Mouse (Mus musculus) spleen, postnatal 4 days (tissue): Measurements from ENCODE around the gene Crat.

Experiments
- DNase-seq, 2 experiments: peaks; one replicate each; pipeline ENCODE4 v3.0.0; 2022; ENCODE audit warnings: low spot score in 2 of 2

Crat gene

DNA sequence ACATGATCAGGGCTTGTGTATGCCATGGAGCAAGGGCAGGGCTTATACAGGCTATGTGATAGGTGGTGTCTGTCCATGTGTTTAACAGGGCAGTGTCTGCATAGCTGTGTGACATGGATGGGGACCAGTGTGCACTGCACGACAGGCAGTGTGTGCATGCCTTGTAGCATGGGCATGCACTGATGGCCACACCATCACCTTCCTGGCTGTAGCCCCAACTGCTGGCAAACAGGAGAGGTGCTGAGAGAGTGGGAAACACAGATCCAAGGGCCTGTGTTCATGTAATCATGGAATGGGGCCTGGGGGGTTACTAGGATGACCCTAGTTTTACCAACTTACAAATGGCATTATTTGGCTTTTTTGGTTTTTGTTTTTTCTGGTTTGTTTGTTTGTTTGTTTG, 11.7 kb downstream of the Crat start:
- no peak for DNase-seq

DNA sequence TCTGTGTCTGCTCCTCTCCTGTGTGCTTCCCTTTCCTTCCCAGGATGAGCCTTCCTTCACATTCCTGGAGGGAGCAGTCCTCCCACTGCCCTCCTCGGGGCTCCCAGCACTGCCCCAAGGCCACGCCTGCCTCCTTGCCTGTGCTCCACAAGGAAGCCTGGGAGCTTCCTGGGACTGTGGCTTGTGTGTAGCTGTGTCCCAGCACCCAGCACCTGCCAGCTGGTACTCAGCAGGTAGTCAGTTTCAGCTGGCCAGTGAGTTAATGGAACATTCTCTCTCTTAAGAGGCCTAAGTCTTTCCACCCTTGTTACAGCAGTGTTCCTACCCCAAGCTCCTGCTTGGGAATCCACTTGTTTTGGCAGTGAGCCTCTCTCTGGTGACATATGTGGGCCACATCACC, 12.8 kb downstream of the Crat start:
- no peak for DNase-seq

DNA sequence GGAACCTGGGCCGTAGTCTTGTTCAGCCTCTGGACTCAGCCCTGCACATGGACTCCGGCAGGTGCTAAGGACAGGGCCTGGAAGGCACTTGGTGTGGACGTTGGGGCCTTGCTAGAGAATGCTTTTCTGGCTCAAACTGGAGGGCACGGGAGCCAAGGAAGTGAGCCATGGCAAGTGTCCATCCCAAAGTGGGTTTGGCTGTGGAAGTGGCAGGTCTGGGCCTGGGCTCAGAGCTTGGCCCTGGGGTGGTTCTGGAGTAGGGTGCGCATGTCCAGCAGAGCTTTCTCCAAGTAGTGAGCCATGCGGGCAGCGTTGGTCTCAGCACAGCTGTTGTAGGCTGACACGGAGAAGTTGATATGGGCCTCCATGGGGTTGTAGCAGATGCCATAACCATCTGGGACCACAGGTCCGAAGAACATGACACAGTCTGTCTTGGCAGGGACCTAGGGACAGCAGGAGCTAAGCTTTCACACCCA, 13.2 kb downstream of the Crat start:
- no peak for DNase-seq

DNA sequence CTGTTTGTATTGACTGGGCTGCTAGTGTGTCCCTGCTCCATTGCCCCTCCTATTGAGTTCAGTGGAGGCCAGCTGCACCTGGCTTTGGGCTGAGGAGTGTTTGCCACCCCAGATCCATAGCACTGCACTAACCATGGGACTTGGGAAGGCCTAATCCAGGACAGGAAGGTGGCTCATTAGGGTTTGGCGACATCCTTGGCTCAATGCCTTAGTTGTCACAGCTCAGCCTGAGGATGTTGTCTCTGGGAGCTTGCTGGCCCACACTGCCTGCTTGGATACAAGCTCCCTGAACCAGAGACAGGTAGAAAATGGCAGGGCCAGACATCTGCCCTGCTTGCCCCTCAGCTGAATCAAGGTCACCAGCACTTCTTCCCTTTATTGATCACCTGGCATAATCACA, 14.0 kb downstream of the Crat start:
- DNase-seq: no peak

DNA sequence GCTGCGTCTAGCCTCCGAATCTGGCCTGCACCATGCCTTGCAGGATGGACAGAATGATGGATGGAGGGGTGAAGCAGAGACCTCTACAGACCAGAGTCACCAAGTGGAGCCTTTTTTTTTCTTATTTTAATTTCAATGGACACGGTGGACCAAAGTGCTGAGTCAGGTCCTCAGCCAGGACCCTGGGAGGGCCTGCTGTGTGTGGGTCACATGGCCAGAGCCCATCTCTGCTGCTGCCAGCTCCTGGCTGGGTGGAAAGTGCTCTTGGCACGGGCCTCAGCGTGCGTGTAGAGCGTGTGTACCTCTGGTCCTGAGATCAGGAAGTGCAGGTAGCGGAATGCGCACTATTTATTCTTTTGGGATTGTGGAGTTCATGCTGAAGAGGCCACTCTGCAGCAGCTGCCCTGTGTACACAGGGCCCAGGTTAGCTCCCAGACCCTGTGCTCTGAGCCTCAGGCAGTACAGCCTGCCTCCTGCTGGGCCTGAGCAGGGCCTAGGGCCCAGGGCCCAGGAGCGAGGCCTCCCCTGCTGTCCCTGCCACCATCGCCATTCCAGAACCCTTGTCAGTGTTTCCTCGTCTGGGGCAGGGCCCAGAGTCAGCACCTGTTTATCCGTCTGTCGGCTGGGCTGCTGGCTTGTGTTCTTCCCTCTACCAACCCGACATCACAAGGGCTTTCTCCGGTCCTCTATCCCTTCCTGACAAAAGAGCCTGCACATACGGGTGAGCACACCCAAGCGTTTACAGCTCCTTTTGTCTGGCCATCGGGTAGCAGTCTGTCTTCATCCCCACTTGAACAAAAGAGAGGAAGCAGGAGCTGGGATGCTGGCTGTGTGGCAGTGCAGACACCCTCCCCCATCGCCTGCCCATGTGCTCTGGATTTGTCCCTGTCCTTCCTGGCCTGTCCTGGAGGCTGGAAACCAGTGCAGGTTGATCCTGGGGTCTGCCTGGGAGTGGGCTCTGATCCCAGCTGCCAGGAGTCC, 16.1 kb downstream of the Crat start:
- no peak for DNase-seq

DNA sequence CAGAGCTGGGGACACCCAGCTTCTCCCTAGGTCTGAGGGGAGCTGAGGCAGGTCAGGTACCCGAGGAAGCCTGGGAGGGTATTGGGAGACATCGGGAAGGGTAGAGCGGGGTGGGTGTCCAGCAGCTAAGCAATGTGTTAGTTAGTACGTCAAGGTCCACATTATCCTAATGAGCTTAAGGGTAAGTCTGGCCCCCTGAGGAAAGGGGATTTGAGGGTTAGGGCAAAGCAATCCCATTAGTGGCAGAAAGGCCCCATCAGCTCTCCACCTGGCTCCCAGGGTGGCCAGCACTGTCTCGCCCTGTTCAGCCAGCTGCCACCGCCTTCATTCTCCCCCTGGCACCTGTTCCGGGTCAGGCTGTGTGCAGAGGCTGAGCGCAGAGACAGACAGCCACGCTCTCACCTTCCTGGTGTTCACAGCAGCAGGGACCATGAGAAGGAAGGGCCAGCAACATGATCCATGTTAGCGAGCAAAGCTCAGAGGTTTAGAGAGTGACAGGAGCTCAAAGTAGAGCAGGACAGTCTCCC, 17.6 kb downstream of the Crat start:
- no peak for DNase-seq

DNA sequence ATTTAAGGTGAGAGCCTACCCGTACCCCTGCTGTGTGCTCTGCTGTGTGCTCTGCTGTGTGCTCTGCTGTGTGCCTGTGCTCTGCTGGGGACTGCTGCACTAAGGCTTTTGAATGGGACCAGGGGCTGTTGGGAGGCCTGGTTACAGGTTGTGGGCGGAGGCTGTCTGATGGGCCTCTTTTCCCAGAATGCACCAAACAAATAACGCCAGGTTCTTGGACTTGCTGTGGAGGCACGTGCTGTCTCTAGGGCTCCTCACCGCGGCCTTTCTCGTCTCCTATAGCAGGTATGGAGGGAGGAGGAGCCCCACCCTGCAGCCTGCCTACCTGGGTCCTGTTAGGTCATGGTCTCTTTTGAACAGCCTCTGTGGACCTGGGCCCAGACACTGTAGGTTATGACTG, 19.4 kb downstream of the Crat start:
- DNase-seq: no peak

DNA sequence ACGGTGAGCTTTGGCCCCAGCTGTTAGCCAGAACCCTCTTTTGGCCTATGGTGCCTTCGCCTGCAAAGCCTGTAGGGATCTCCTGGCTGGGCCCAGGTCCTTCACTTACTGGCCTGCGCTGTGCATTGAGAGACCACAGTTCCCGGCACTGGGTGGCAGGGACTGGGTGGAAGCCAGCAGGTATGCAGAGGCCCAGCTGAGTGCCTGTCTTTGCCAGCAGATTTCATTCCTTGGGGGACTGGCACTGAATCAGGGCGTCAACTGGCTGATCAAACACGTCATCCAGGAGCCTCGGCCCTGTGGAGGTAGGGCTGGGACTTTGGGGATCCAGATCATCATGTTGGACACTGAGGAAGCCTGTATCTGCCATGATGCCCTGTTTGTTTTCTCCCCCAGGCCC, 19.9 kb downstream of the Crat start:
- no peak for DNase-seq

DNA sequence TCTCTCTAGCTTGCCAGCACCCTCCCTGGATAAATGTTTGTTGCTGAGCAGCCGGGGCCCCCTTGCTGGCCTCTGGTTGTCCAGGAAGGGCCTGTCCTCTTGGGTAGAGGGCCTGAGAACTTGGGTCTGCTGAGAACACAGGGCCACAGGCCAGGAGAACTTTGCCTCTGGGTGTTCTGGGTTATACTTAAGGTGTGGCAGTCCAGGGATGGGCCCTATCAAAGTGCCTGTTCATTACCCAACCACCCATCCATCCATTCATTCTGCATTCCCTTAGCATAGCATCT, 22.3 kb downstream of the Crat start:
- no peak for DNase-seq

DNA sequence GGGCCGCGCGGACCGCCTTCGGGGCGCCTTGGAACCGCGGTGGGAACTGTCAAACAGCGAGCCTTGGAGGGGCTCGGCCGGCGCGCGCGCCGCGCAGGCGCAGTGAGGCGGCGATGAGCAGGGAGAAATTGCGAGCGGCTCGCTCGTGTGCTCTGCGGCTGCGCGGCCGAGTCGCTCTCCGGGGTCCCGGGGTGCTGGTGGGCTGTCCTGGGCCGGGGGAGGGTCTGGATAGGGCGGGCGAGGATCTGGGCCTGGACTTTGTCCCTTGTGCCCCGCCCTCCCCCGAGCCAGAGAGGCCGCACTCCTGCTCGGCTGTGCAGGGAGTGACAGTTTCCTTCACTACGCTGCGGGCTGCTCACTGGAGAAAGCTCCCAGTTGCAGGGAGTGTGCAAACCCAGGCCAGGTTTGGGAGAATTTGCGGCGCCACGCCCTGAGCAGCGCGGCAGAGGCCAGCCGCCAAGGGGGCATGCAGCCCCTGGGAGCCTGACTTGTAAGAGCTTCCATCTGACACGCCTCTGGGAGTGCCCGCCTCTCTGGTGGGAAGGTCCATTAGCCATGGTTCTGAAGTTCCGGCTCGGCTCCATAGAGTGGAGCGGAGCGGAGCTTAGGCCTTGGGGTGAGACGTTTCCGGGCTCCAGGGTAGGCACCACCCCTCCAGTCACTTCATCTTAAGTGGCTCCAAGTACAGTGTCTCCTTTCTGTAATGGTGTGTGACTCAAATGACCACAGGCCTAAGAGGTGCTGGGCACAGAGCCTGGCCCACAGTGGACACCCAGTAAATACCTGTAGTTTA, 22.8 kb downstream of the Crat start:
- DNase-seq: peak; percentile 44 to 91

DNA sequence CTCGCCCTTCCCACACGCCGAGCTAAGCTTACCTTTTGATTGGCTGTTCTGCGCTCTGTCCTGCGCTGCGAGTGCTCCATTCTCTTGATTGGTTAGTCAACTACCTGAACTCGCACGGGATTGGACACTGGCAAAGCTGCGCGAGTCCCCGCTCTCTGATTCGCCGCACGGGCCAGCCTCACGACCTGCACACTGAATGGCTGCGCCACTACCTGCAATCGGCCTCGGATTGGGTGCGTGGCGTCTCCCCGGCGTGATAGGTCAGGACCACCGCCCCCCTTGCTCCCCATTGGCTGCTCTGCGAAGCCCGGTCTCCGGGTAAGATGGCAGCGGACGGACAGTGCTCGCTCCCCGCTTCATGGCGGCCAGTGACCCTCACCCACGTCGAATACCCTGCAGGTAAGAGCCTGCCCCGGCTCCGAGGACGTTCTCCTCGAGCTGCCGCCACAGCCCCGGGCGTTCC, 23.5 kb downstream of the Crat start, which contains the start of gene Dolpp1:
Dolpp1 (plus strand) TSS at position 141 of the 463 bp plus-strand sequence.
- peak; percentile 95 to 97 for DNase-seq

DNA sequence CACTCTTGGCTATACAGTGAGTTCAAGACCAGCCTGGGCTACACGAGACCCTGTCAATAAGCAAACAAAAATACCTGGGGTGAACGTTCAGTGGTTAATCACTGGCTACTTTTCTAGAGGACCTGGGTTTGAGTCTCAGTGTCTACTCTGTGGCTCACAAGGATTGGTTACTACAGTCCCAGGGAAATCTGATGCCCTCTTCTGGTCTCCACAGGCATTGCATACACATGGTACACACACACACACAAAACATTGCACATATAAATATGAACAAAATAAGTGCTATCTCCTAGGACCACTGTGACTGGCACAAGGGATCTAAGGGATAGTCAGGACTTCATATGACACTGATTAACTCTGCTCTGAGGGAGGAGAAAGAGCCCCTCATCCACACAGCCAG, 26.6 kb downstream of the Crat start:
- no peak for DNase-seq

DNA sequence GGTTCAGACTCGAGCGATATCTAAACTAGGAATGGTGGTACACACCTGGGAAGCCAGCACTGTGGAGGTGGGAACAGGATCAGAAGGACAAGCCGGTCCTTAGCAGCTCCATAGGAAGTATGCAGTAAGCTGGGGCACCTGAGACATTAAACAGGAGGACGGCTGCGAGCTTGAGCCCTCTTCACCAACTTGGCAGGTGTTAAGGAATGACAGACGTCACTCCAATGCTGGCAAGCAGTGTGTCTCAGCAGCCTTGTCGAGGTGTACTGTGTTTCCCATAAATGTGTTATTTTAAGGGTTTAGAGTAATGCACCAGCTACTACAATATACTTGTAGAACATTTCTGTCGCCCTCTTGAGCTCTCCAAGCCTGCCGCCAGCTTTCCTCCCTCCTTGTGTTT, 28.7 kb downstream of the Crat start:
- DNase-seq: no peak

DNA sequence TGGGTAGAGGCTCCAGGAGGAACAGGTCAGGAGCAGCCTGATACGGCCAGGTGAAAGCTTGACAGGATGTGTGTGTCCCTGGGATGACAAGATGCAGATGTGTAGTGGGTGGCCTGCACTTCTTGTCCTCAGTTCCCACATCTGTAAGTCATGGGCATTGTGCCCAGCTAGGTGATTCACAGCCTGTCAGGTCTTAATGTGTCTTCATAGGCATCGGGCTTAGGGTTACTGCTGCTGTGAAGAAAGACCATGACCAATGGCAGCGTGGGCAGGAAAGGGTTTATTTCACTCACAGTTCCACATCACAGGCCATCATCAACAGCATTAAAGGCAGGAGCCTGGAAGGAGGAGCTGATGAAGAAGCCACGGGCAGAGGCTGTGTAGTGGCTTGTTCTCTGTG, 30.0 kb downstream of the Crat start:
- DNase-seq: no peak

DNA sequence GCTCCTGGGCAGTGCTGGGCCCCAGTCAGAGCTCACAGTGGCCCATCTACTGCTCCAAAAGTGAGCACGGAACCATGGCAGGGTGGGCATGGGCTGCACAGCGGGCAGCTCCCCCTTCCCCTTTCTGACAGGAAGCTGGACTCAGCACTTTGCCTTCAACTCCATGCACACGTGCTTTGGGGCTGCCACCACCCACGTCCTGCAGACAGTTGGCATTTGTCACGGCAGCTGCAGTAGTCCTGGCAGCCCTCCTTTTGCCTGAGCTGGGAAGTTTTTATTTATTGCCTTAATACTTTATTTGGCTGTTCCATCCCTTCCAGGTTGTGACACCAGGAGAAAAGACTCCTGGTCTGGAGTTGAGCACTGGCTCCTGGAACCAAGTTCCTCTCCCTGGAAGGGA, 30.8 kb downstream of the Crat start:
- no peak for DNase-seq

DNA sequence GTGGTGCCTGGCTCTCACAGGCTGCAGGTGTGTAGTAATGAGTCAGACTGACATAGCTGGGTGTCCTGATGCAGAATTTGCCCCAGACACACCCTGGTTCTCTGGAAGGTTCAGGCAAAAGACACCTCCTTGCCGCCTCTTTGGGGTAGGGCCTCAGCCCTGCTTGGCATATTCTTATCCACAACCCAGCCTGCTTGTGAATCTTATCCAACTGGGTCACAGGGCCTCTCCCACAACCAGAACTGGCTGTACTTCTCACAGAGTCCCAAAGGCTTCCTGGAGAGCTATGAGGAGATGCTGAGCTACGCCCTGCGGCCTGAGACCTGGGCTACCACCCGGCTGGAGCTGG, 34.3 kb downstream of the Crat start:
- DNase-seq: peak in 1 of 2 experiments; percentile 32

DNA sequence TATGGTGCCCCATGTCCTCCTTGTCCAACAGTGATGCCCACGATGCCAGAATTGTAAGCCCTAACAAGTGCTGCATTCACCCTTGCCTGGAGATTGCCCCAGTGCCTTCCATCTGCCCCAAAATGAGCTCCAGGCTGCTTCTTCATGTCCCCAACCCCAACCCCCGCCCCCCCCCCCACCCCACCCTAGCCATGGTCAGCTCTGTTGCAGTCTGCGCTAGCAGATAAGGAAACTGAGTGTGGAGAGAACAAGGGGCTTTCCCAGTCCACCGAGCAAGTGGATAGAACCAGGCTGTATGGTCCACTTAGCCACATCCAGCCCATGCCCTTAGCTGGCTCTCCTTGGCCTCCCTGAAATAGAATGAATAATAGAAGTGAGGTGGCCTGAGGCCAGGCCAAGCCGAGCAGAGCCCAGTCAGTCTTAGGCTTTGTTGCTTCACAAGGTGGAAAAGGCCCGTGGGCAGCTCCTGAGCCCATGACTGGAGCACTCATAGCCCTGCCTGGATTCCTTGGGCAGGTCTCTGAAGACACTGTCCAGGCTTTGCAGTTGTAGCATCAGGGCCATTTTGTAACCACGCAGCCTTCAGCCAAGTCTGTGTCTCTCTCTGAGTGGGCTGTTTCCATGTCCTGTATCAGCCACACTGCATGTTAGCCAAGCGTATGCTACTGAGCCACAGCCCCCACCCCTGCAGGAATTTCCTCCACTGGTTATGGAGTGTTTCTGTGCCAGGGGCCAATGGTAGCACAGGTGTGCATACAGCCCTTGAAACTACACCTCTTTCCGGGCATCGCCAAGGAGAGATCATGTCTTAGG, 34.8 kb downstream of the Crat start:
- no peak for DNase-seq

DNA sequence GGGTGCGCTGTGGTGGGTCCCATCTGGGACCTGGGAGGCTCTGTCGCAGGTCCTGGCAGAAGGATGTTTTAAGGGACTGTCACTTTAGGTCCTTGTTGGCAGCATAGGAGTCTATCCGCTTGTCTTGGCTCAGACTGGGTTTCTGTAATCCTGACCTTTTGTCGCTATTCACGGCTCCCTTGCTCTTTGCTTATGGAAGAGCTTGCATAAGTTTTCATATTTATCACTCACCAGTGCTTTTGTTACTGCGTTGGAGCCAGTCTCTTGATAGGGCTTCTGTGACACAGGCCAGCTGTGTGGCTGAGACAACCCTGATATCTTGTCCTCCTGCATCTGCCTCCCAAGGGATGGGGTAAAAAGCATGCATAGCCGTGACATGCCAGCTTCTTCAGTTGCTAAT, 36.3 kb downstream of the Crat start:
- DNase-seq: no peak

DNA sequence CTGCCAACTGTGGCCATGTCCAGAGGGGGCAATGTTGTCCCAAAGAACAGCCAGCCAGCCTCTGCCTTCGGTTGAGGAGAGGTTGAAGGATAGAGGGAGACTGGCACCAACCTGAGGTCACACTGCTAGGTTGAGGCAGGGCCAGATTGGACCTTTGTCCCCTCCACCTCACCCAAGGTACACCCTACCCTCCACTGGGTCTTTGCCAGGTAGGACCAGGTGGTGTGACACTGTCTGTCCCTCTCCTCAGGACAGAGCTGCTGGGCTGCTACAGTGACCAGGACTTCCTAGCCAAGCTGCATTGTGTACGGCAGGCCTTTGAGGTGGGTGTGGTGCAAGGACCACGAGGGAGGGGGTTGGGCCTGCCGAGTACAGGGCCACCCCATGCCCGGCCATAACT, 37.9 kb downstream of the Crat start:
- no peak for DNase-seq

DNA sequence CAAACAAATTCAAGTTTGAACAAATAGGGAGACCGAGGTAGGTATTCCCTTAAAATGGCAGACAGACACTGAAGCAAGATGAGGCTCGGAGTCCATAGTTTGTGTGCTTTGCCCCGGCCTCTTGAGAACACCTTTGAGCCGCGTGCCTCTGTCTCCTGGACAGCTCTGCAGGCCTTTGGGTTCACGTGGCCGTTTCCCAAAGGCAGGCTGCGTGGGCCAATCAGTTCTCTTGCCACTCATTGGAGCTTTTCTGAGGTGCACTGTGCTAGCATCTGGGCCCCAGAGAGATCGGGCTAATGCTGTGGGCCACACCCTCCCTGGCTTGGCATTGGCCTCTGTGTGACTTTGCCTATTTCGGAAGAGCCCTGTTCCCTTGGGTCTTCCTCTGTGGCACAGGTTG, 39.7 kb downstream of the Crat start:
- no peak for DNase-seq

DNA sequence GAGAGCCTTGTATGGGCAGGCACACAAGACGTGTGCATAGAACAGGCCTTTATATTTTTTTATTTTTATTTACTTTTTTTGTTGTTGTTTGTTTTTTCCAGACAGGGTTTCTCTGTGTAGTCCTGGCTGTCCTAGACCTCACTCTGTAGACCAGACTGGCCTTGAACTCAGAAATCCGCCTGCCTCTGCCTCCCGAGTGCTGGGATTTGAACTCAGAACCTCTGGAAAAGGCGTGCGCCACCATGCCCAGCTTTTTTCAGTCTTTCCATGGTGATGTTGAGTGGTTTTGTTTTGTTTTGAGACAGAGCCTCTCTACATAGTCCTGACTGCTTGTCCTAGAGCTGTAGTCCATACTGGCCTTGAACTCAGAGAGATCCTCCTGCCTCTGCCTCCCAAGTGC, 42.9 kb downstream of the Crat start:
- no peak for DNase-seq

DNA sequence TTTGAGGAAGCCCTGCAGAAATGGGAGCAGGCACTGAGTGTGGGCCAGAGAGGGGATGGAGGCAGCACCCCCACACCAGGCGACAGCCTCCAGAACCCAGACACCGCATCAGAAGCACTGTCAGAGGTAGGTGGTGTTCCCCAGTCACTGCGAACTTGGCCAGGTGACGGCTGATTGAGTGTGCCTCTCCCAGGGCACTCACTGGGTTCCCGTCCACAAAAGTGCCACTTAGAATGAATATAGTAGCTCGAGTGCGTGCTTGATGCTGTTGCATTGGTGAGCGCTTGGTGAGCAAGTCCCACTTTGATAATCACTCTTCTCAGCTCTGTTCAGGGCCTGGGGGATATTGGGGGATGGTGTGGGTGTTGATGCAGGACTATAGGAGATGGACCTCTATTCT, 44.1 kb downstream of the Crat start:
- DNase-seq: no peak
